Mouse (Mus musculus) brain, embryonic 14.5 days (tissue): ENCODE results near the gene Me3. TPM values are rescaled to one million over a fixed set of nuclear protein-coding genes. Genes with fewer than 3 reads are reported as not detected.

Experiments used
- DNase-seq: peaks from one replicate; pipeline ENCODE4 v3.0.0-alpha.2; 2011; ENCODE audit warnings: low read depth
- CTCF ChIP-seq: fragments of 200-500 bp; IDR thresholded peaks from 2 replicates; pipeline ENCODE4 v1.5.1; 2012; ENCODE audit warnings: inconsistent platforms, mild to moderate bottlenecking, moderate library complexity, borderline replicate concordance; ENCODE audit not compliant: insufficient read depth, insufficient read length; ENCODE audit errors: extremely low read depth
- POLR2A ChIP-seq: fragments of 200-500 bp; IDR thresholded peaks from 2 replicates; pipeline ENCODE4 v1.6.1; 2012; ENCODE audit warnings: mild to moderate bottlenecking, inconsistent platforms, borderline replicate concordance; ENCODE audit not compliant: poor library complexity, insufficient read depth, insufficient read length, severe bottlenecking; ENCODE audit errors: extremely low read depth
- polyA plus RNA-seq: library from polyadenylated mRNA; depleted of rRNA; stranded (reverse); fragments of >200 nt; gene quantifications from 2 replicates; pipeline ENCODE4 v1.2.3, GENCODE M21; 2012

Me3 gene
- polyA plus RNA-seq, 1 experiment, result 3.7 TPM

DNA sequence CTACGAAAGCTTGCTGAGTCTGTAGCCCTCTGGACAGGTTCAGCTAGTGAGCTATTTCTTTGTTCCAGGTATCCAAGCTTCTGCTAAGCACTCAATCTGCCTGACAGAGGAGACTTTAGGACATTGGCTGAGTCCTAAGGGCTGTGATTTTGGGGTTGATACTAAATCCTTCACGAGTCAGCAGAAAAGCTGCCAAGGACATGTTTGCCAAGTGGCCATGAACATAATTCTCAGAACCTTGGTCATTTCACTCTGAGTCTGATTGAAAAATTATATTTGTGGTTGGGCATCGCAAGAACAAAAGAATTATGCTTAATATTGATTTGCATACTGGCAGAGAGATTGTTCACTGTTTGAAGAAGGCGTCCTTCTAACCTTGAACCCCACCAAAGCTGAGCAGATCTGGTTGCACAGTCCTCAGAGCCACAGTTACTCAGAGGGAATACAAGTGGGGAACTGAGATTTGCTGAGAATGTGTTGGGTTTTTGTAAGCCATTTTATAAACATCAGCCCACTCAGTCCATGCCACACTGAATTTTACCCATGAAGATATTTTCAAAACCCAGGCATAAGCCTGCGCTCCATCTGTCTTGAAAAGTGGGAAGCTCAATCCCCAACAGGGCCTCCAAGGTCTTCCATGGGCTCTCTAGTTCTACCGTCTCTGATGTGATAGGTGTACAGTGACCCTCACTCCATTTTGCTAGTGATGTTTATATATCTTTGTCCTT lies 39.1 kb downstream of the Me3 start:
- no peak for TF ChIP-seq CTCF
- no peak for TF ChIP-seq POLR2A
- no peak for DNase-seq

DNA sequence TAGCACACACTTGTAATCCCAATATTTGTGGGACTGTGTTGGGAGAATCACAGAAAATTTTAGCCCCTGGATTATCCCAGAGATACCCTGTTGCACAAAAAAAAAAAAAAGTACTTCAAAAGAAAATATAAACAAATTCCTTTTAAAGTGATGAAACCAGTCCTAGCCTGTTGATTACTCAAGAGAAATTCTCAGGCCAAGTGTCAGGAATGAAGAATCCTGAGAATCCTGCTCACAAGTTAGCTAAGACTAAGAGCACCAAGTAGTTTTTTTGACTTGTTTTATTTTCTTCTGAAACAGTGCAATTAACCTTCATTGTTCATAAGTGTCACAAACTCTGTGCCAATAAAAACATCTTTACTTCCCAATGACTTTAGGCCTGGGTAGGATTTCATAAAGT lies 44.0 kb downstream of the Me3 start:
- no peak for DNase-seq
- no peak for TF ChIP-seq CTCF
- TF ChIP-seq POLR2A, result no peak

GRCm38 (mm10) chr7:89677850-89678249 lies 45.7 kb downstream of the Me3 start:
- peak; percentile 77 for DNase-seq

GRCm38 (mm10) chr7:89678719-89679118 lies 46.5 kb downstream of the Me3 start:
- DNase-seq, result no peak
- TF ChIP-seq POLR2A (no peak), CTCF (no peak)

More at GRCm38 (mm10) chr7:89677850-89678249, 45.7 kb downstream of the Me3 start:
- TF ChIP-seq CTCF (no peak), POLR2A (no peak)

GRCm38 (mm10) chr7:89679139-89679538 lies 46.9 kb downstream of the Me3 start:
- DNase-seq, result no peak
- TF ChIP-seq CTCF (no peak), POLR2A (no peak)

GRCm38 (mm10) chr7:89679621-89680140 lies 47.5 kb downstream of the Me3 start:
- TF ChIP-seq CTCF (no peak), POLR2A (no peak)
- DNase-seq, result peak; percentile 32

- no peak for DNase-seq
- no peak for TF ChIP-seq POLR2A
- TF ChIP-seq CTCF, result no peak
Measured at GRCm38 (mm10) chr7:89680891-89681290, 48.7 kb downstream of the Me3 start.

DNA sequence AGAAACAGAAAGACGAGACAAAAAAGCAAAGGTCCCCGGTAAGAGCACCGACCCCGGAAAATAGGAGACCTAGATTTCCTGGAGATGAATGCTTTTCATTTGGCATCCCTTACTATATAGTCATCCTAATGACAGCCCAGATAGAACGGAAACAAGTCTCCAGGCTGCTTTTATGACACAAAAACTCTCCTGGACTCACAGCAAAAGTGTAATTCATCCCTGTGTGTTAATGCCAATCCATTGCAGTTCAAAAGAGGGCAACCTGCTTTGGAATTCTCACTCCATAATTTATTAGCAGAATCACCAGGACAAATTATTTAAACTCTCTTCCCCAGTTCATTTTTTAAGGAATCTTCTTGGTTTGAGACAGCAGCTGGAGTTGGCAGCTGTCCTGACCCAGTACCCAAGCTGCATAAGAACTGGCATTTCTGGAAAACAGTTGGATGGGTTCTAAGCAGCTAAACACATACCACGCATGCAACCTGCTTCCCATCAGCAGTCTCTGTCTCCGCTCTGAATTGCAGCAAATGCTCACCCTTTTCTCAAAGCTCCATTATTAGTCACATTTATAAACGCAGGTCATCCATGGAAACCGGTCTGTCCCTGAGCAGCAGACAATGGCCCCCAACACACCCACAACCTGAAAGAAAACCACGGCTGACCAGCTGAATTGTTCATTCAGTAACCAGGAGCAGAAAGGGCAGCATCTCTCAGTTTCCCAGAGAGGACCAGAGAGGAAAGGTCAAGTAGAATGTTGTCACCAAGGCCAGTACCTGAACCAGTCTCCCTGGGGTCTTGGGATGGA lies 49.7 kb downstream of the Me3 start:
- no peak for DNase-seq
- no peak for TF ChIP-seq CTCF
- no peak for TF ChIP-seq POLR2A

DNA sequence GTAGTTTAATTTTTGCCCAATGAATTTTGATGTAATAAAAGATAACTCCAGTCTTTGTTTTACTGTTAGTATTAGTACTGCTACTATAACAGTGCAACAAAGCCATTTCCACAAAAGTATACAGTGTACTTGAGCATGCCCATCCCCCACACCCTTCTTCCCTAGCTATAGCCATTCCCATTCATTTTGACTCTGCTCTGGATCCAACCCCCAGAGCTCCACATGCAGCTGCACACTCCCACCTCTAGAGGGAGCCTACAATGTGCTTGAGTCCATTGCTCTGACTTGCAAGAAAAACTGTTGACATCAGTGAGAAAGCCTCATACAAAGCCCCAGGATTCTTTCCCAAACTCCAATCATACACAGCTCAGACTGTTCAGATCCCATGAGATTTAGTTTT lies 66.0 kb downstream of the Me3 start:
- no peak for TF ChIP-seq POLR2A
- peak; percentile 63; the same call in 1 of the 2 replicates for TF ChIP-seq CTCF
- peak; percentile 44 for DNase-seq

- TF ChIP-seq CTCF (no peak), POLR2A (no peak)
- DNase-seq, result peak; percentile 68
Measured at GRCm38 (mm10) chr7:89699668-89700350, 67.6 kb downstream of the Me3 start.

GRCm38 (mm10) chr7:89700511-89700910 lies 68.3 kb downstream of the Me3 start:
- TF ChIP-seq CTCF, result no peak
- DNase-seq, result no peak

DNA sequence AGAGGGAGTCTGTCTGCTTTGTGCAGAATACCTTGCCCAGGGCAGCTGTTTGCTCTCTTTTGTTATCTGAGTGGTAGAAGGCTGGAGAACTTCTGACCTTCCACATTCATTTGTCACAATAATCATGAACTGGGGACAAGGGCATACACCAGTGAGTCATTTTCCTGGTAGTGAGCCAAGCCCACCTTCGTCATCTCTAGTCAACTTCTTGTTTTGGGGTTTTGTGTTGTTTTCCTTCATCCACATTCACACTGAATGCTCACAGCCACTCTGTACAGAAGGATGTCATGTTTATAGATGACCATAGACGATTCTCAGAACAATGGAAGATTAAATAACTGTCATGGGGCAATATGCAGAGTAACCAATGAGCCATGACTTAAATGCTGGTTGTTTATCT lies 78.6 kb downstream of the Me3 start:
- TF ChIP-seq CTCF (no peak), POLR2A (no peak)
- no peak for DNase-seq

DNA sequence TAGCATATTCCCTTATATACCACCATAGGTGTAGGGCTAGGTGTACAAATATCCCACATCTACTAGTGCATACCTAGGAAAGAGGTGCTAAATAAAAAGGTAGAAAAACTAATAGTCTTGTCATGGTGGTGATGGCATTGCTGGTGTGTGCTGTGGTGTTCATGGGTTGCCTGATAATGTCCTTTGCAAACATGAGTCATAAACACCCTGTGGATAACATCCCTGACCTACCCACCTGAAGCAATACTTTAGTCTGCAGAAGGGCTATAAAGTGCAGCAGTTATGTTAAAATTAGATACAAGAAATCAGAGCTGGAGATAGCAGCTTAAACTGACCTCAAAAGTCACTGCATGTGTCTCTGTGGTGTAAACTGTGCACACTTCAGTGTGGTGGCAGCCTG lies 80.9 kb downstream of the Me3 start:
- no peak for DNase-seq
- no peak for TF ChIP-seq POLR2A
- TF ChIP-seq CTCF, result no peak
